Mouse (Mus musculus) thymus, adult 18-20 months (tissue): ENCODE data around the gene Prkaca.

Experiments
- DNase-seq, 2 experiments: peaks; one replicate each; pipeline ENCODE4 v3.0.0; 2022; ENCODE audit warnings: mixed read lengths in 2 of 2

Prkaca gene

DNA sequence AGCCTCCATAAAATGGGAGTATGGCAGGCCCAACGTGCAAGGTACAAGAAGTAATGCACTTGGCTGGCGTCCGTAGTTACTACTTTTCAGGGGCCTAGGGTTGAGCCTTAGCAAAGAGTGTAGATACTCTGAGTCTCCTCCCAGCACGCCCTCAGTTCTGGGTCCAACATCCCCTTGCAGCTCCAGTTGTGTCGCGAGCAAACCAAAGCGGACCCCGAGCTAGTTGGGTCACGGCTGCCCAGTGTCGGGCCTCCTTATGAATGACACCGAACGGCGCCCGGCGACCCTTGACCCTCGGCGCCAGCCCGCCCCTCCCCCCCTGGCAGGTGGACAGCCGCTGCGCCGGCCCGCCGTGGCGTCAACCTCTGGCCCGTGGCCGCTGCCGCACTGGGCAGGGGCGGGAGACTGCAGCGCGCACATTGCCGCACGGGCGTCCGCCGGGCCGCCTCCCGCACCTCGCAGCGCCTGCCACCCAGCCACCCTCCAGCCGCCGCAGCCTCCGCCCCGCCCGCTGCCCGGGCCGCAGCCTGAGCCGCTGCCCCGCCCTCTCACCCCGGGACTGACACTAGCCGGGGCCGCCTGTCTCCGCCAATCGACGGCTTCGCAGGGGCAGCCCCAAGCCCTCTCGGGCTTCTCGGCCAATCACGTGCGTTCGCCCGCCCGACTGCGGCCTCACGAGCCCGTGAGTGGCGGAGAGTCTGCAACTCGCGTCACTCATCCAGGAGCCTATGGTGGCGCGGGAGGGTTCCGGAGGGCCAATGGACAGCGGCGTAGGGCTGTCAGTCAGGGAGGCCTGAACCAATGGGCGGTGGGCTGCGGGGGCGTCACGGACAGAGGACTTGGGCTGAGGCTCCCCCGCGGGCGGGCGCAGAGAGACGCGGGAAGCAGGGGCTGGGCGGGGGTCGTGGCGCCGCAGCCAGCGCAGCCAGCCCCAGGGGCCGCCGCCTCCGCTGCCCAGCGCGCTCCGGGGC is at the start of gene Prkaca:
Gene Prkaca (plus strand): TSS at position 844 of the 971 bp plus-strand sequence.
- peak; percentile 99 for DNase-seq

DNA sequence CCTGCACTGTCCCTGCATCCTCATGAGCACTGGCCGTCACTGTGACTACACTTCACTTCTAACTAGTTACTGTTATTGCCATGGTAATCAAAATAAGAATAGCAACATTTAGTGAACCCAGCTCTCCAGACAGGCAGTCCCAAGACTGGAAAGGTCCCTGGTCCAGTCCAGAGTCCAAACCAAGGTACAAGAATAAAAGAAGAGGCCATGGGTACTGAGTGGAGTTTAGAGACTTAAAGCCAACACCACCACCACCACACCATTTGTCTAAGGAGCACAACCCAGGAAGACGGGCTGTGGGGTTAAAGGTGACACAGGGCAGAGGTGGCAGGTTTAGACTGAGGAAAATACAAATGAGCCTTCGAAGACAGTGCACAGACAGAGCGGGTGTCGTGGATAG is 48.2 kb upstream of the Prkaca start:
- no peak for DNase-seq

DNA sequence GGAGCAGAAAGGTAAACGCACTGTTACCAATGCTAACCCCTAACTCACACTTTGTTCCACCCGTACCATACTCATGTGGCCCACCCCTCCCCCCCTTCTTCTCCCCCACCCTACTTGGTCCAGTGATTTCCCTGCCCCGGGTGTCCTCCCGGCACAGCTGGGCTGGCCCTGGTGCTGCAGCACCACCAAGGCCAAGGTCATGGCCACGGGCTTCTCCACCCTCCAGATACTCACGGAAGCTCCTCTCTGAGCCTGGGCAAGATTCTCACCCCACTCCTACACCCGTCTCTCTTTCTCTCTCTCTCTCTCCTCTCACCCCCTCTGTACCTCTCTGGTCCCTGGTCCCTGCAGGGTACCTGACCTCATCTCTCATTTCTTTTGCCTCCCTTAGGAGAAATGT is 46.5 kb upstream of the Prkaca start:
- DNase-seq: no peak

DNA sequence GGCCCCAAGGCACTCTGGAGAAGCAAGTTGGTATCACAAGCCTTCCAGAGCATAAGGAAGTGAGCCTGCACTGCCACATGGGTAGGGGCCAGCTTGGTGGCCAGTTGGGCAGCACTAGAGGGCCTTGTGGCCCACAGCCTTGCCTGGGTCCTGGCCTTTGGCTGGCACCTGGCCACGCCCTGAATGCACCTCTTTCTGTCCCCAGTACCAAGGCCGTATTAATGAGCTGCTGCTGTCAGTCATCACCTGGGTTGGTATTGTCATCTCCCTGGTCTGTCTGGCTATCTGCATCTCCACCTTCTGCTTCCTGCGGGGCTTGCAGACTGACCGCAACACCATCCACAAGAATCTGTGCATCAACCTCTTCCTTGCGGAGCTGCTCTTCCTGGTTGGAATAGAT is 38.6 kb upstream of the Prkaca start:
- no peak for DNase-seq

GRCm38 (mm10) chr8:83934994-83935393 is 37.8 kb upstream of the Prkaca start:
- DNase-seq: no peak

DNA sequence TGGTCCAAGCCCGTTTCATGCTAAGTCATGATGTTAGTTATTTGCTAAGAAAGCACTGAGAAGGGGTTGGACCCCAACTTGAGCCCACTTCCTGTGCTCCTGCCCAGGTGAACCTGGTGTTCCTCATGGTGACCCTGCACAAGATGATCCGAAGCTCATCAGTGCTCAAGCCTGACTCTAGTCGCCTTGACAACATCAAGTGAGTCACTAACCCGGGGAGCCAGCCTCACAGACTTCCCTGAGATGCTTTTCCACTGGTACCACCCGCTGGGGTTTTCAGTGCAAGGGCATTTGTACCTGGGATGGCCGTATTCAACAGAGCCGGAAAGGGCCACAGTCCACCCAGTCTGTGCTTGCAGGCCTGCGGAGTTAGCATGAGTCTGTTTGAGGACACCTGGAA is 37.4 kb upstream of the Prkaca start:
- DNase-seq: no peak

- no peak for DNase-seq
These were observed 35.1 kb upstream of the Prkaca start for GRCm38 (mm10) chr8:83937645-83938044.

GRCm38 (mm10) chr8:83938330-83938729 is 34.5 kb upstream of the Prkaca start:
- DNase-seq: no peak

- DNase-seq: no peak
These were observed 31.6 kb upstream of the Prkaca start for GRCm38 (mm10) chr8:83941066-83941677.

DNA sequence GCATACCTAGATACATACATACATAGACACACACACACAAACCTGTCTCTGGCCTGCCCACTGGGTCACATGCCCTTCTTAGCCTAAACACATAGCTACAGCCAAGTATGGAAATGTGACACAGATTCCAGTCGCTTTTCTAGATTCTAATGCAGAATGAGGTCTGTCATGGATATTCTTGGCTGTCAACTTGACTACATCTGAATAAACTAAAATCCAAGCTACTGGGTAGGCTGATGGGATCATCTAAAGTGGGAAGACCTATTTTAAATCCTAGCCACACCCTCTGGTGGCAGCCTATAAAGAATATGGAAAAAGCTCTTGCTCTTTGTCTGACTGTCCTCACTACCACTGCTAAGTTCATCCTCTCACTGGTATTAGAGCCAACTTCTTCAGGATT is 30.3 kb upstream of the Prkaca start:
- no peak for DNase-seq

- DNase-seq: no peak
These were observed 27.3 kb upstream of the Prkaca start for GRCm38 (mm10) chr8:83945540-83945939.

DNA sequence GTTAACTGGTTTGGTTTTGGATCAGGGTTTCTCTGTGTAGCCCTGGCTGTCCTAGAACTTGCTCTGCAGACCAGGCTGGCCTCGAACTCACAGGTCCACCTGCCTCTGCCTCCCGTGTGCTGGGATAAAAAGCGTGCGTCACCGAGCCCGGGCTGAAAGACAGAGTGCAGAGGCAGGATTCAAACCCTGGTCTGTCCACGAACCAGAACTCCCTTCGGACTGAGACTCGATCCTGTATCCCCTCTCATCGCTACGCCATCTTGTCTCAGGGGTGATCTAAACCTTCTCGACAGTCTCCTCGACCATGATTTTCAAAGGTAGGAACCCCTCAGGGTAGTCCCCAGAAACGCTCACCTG is 18.1 kb upstream of the Prkaca start:
- DNase-seq: no peak

DNA sequence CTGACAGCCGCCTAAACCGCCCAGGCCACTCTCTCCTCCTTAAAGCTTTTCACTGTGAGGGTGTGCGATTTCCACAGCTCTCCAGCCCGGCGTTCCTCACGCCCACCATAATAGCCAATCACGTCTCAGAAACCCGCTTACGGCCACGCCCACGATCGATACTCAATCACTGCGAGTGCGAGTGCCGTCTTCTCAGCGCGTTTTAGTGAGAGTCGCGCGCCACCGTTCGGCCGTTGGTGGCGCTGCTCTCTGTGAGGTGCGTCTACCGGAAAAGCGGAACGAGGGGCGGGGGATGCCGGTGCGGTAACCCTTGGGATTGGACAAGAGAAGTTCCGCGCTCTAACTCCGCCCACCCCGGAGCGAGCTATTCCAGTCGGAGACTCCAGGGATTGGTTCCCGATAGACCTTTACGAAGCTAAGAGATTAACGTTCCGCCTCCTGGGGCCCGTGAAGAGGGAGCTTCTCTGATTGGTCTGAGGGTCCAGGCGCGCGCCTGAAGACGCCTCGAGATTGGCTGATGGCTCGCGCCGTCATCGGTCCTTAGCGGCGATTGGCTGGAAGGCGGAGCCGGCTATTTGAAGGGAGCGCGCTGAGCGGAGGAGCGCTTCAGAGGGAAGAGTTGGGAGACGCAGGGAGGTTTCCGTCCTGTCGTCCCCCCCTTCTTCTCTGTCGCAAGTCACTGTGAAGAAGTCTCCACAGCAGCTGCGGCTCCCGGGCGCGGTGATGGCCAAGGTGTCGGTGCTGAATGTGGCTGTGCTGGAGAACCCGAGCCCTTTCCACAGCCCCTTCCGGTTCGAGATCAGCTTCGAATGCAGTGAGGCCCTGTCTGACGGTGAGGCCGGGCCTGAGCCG is 17.5 kb upstream of the Prkaca start, which contains the start of the genes Gm10644 and Asf1b:
Gene Gm10644 (minus strand): TSS at position 100 of the 852 bp plus-strand sequence.
Gene Asf1b (plus strand): TSS at position 402 of the 852 bp plus-strand sequence.
- peak; percentile 93 to 96 for DNase-seq

- no peak for DNase-seq
These were observed 16.9 kb upstream of the Prkaca start for GRCm38 (mm10) chr8:83955958-83956218.

DNA sequence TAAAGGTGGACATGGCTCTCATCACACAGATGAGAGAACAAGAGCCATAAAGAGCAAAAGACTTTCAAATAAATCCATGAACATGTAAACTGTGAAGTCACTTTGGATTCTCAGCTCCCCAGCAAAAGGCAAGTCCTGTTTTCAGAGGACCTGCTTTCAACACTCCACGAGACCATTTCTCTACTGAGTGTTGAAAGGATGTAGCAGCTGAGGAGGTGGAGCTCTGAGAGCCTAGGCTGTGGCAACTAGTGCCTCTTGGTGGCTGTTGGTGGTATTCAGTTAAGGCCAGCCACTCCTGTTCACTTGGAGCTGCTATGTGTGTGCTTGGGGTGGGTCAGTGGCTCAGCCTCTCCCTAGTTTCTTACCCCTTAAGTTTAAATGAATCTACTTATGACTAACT is 16.0 kb upstream of the Prkaca start:
- DNase-seq: no peak

- no peak for DNase-seq
These were observed 8.6 kb upstream of the Prkaca start for GRCm38 (mm10) chr8:83964015-83964765.

DNA sequence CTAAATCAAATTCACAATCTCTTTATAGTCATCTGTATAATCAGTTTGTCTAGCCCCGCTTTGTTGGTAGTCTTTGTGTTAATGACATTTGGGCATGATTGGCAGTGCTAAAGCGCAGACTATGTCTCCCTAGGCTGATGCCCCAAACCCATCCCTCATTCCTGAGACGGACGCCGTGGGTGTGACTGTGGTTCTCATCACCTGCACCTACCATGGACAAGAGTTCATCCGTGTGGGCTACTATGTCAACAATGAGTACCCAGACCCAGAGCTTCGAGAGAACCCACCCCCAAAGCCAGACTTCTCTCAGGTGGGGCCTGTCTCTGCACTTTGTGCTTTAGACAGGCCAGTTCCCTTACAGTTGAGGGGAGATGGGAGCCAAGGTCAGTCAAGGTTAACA is 5.1 kb upstream of the Prkaca start:
- no peak for DNase-seq

DNA sequence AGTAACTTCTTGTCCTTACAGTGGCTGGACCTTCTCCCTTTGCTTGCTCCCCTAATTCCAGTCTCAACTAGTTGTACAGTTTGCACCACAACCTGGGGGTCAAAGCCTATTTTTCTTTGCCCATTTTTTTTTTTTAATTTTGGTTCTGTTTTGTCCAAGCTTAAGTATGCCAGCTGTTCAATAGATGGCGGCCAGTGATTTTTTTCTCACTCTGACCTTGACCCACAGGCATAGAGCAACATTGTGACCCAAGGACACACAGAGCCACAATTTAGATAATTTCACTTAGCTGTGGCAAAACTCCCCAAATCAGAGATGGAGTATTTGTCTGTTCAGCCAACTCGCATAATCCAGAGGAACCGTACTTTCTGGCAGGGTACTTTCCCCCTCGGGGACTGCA is 1.7 kb upstream of the Prkaca start:
- no peak for DNase-seq

GRCm38 (mm10) chr8:83971661-83972060 is 1.1 kb upstream of the Prkaca start:
- no peak for DNase-seq

GRCm38 (mm10) chr8:83973161-83974031 is 603 bp downstream of the Prkaca start:
- peak in 1 of 2 experiments; percentile 40 for DNase-seq

DNA sequence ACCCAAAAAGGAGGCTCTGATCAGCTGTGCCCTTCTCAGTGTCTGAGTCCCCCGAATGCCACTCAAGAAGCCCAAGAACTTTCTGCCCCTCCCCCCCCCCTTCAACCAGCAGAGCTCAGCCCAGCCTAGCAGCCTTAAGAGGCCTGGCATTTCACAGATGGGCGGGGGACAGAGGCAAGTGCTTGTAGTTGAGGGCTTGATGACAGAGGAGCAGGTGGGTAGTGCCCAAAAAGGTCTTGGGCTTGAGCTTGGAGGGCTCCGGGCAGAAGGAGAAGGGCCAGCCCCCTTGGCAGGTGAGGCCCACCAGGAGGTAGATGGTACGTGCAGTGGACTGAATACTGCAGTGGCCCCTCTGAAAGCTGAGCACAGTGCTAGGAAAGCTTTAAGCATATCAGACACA is 1.7 kb downstream of the Prkaca start:
- no peak for DNase-seq
